Mouse (Mus musculus) megakaryocyte, embryonic 14.5 days (primary cell): ENCODE data around the gene Cul4a.

ENCODE experiments used
- FLI1 ChIP-seq: IDR thresholded peaks from 2 replicates; pipeline ENCODE4 v1.6.1; 2012; ENCODE audit warnings: low read length, inconsistent platforms, mixed read lengths
- GATA1 ChIP-seq: IDR thresholded peaks from 3 replicates; pipeline ENCODE4 v1.6.1; 2012; ENCODE audit warnings: mixed read lengths, low read length, inconsistent platforms, borderline replicate concordance

GRCm38 (mm10) chr8:13120882-13121665 is 15.7 kb downstream of the Cul4a start:
- TF ChIP-seq GATA1 (no peak), FLI1 (no peak)
